Mouse (Mus musculus) macrophage (primary cell): ENCODE measurements around the gene Prkcd. TPM values are rescaled to one million over a fixed set of nuclear protein-coding genes. Genes with fewer than 3 reads are reported as not detected.
"Not testable (repeated sequence)": the region's sequence is repeated elsewhere in the genome, so short reads cannot be mapped to it uniquely, and the experiment has no call there.

Experiments
- H3K27ac ChIP-seq: fragments of 350-480 bp; formaldehyde crosslinking; 2 replicates; pipeline ENCODE4 v1.9.0; 2021
- H3K36me3 ChIP-seq: fragments of 350-480 bp; formaldehyde crosslinking; 2 replicates; pipeline ENCODE4 v1.9.0; 2021; ENCODE audit errors: inconsistent target
- H3K4me3 ChIP-seq: fragments of 350-480 bp; formaldehyde crosslinking; 2 replicates; pipeline ENCODE4 v1.9.0; 2021; ENCODE audit errors: inconsistent target
- H3K79me2 ChIP-seq: fragments of 350-480 bp; formaldehyde crosslinking; 2 replicates; pipeline ENCODE4 v1.9.0; 2021; ENCODE audit errors: inconsistent target
- WGBS: methylation state at CpG from one replicate; pipeline ENCODE4 v1.1.7; 2026; ENCODE audit warnings: inconsistent platforms; ENCODE audit not compliant: missing documents; 5-methylcytosine and 5-hydroxymethylcytosine counted together
- polyA plus RNA-seq: library from polyadenylated mRNA; stranded (reverse); fragments of 250-400 nt; gene quantifications from 3 replicates; pipeline ENCODE4 v1.2.4, GENCODE M21; 2018; ENCODE audit warnings: inconsistent platforms

Prkcd gene
- polyA plus RNA-seq, 1 experiment from 2014 or later = 176 TPM

- no peak overlapping the region for H3K4me3 ChIP-seq
- no peak overlapping the region for H3K27ac ChIP-seq
- H3K79me2 ChIP-seq = no peaks in the 10 kb centered on the region
- H3K36me3 ChIP-seq = no peaks in the 10 kb centered on the region
- WGBS = 73% methylated on average over 19 of the region's 19 CpGs
Measured at GRCm38 (mm10) chr14:30584497-30585251, 41.3 kb downstream of the Prkcd start.

DNA sequence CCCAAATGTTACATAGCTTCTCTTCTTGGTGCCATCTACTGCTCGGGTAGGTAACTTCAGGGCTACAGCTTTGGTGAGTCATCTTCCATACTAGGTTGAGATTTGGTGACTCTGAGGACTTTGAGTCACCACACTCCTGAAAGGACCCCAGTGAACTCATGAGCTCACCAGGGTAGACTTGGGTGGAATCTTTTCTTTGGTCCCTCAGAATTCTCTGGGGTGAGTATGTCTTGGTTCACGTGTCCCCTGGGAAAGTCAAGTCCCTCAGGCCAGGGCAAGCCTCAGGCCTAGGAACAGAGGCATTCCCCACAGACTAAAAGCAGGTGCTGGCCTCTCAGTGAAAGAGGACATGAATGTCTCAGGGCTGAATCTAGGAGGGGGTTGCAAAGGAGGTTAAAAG is 41.9 kb downstream of the Prkcd start:
- no peaks in the 10 kb centered on the region for H3K79me2 ChIP-seq
- H3K36me3 ChIP-seq = no peaks in the 10 kb centered on the region
- no peak overlapping the region for H3K27ac ChIP-seq
- WGBS = 54% methylated on average over 2 of the region's 2 CpGs
- no peak overlapping the region for H3K4me3 ChIP-seq

DNA sequence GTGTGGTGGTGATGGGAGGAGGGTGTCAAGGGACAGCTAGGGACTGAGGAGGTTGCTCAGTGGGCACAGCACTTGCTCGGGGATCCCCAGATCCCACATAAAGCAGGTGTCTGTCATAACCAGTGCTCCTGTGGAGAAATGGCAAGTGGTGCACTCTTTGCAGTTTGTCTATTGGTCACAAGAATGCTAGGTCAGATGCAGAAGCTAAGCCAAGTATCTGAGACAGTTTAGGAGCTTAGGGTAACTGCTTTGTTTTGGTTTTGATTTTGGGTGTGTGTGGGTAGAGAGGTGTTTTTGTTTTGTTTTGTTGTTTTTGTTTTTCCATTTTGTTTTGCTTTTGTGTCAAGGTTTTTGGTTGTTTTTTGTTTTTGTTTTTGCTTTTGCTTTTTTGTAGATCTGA is 44.8 kb downstream of the Prkcd start:
- Histone ChIP-seq H3K36me3 (no peaks in the 10 kb centered on the region), H3K79me2 (no peaks in the 10 kb centered on the region), H3K4me3 (no peak overlapping the region), H3K27ac (no peak overlapping the region)
- WGBS = 86% methylated on average over 1 of the region's 1 CpGs

DNA sequence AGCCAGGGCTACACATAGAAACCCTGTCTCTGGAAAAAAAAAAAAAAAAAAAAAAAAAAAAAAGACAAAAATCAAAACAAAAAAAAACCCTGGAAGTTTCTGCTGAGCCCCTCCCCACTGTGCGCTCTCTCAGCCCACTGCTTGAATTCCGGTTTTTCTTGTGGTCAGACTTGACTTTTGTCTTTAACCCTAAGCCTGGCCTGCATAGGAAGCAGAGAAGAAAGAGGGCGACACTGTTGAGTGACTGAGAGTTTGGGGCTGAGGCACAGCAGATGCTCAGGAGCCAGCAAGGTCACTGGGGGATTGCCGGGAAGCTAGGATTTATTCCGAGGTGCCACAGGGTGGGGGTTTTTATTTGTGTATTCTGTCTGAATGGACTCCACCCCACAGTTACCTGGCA is 46.1 kb downstream of the Prkcd start:
- Histone ChIP-seq H3K79me2 (no peaks in the 10 kb centered on the region), H3K27ac (peak overlapping the region; percentile 92), H3K4me3 (no peak overlapping the region), H3K36me3 (no peaks in the 10 kb centered on the region)
- WGBS = 5% methylated on average over 5 of the region's 5 CpGs

DNA sequence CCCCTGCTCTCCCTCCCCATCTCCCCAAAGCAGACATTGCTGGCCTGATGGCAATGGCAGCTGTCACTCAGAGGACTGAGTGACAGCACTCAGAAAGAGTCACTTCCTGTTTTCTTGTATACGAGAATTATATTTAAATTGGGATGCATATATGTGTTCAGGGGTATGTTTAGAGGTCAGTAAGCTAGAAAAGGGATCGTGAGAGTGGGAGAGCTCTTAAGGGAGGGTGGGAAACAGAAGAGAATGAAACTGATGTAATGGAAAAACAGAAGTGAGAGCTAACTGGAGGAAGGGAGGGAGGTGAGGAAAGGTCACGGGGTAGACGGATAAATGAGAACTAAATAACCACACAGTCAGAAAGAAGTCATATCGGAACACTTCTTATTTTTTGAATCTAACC is 46.8 kb downstream of the Prkcd start:
- H3K36me3 ChIP-seq = no peaks in the 10 kb centered on the region
- WGBS = 0% methylated on average over 3 of the region's 5 CpGs
- peak overlapping the region; percentile 92 for H3K27ac ChIP-seq
- H3K4me3 ChIP-seq = no peak overlapping the region
- no peaks in the 10 kb centered on the region for H3K79me2 ChIP-seq

- H3K27ac ChIP-seq = peak overlapping the region; percentile 51
- whole genome bisulfite sequencing = 17% methylated on average over 8 of the region's 12 CpGs
- not testable (repeated sequence) for H3K4me3 ChIP-seq, H3K36me3 ChIP-seq, H3K79me2 ChIP-seq
Measured at GRCm38 (mm10) chr14:30577303-30578062, 48.5 kb downstream of the Prkcd start.

DNA sequence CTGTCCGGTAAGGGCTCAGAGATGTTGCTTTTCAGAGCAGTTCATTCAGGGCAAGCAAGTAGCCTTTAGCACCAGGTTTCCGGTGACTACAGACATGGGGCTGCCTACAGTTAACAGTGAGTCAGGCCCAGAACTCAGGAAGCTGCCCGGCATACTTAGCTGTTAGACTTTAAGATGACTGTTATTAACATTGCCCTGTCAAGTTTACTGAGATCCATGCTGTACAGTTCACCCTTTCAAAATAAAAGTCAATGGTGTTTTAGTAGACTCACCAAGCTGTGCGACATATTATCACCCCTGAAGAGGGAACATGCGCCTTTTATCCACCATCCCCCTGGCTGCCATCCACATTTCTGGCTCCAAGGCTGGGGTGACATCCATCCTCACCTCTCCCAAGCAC is 49.8 kb downstream of the Prkcd start:
- 58% methylated on average over 5 of the region's 5 CpGs for WGBS
- H3K36me3 ChIP-seq = peaks cover 22% of the 10 kb centered on the region

GRCm38 (mm10) chr14:30575791-30576190 is 50.2 kb downstream of the Prkcd start:
- no peaks in the 10 kb centered on the region for H3K79me2 ChIP-seq
- peaks cover 26% of the 10 kb centered on the region for H3K36me3 ChIP-seq
- no peak overlapping the region for H3K27ac ChIP-seq
- H3K4me3 ChIP-seq = no peak overlapping the region
- WGBS = 61% methylated on average over 7 of the region's 7 CpGs

More for the DNA sequence above, 49.8 kb downstream of the Prkcd start:
- no peaks in the 10 kb centered on the region for H3K79me2 ChIP-seq
- H3K27ac ChIP-seq = no peak overlapping the region
- no peak overlapping the region for H3K4me3 ChIP-seq

GRCm38 (mm10) chr14:30573983-30574584 is 51.9 kb downstream of the Prkcd start:
- Histone ChIP-seq H3K36me3 (peaks cover 42% of the 10 kb centered on the region), H3K79me2 (no peaks in the 10 kb centered on the region), H3K27ac (0 out of 2 replicates have a peak overlapping the region, but pooled peaks have one; percentile 3), H3K4me3 (no peak overlapping the region)
- 76% methylated on average over 5 of the region's 6 CpGs for WGBS

GRCm38 (mm10) chr14:30573235-30573634 is 52.8 kb downstream of the Prkcd start:
- Histone ChIP-seq H3K4me3 (no peak overlapping the region), H3K79me2 (no peaks in the 10 kb centered on the region), H3K36me3 (peaks cover 51% of the 10 kb centered on the region), H3K27ac (no peak overlapping the region)
- WGBS = 92% methylated on average over 7 of the region's 8 CpGs

GRCm38 (mm10) chr14:30572253-30572652 is 53.8 kb downstream of the Prkcd start:
- H3K27ac ChIP-seq = no peak overlapping the region
- WGBS = 91% methylated on average over 10 of the region's 10 CpGs
- no peak overlapping the region for H3K4me3 ChIP-seq
- H3K36me3 ChIP-seq = peaks cover 58% of the 10 kb centered on the region
- no peaks in the 10 kb centered on the region for H3K79me2 ChIP-seq

- 89% methylated on average over 9 of the region's 9 CpGs for WGBS
- Histone ChIP-seq H3K4me3 (no peak overlapping the region), H3K36me3 (peaks cover 78% of the 10 kb centered on the region), H3K79me2 (peaks cover 1% of the 10 kb centered on the region; the same call in 1 of the 2 replicates), H3K27ac (no peak overlapping the region)
Measured at GRCm38 (mm10) chr14:30570303-30570702, 55.7 kb downstream of the Prkcd start.

GRCm38 (mm10) chr14:30568016-30568415 is 58.0 kb downstream of the Prkcd start:
- 82% methylated on average over 9 of the region's 9 CpGs for WGBS
- H3K79me2 ChIP-seq = peaks cover 8% of the 10 kb centered on the region; the same call in 1 of the 2 replicates
- no peak overlapping the region for H3K27ac ChIP-seq
- H3K36me3 ChIP-seq = peaks cover 80% of the 10 kb centered on the region
- H3K4me3 ChIP-seq = no peak overlapping the region

DNA sequence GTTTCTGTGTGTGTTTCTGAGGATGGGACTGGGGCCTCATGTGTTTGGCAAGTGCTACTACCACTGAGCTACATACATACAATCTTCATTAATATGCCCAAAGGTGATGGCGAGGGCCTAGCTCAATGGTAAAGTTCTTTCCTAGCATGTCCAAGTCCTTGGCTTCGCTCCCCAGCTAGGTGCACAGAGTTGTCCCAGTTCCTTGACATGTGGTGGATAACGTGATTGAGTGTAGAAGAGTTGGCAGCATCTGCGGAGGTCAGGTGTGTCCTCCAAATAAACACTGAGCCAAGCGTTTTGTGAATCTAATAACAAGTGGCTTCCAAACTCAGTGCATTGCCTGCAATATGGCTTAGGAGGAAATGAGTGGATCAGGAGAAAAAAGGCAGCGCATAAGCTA is 59.7 kb downstream of the Prkcd start:
- Histone ChIP-seq H3K79me2 (peaks cover 8% of the 10 kb centered on the region; the same call in 1 of the 2 replicates), H3K4me3 (no peak overlapping the region), H3K36me3 (peaks cover 71% of the 10 kb centered on the region), H3K27ac (no peak overlapping the region)
- 100% methylated on average over 6 of the region's 6 CpGs for WGBS

DNA sequence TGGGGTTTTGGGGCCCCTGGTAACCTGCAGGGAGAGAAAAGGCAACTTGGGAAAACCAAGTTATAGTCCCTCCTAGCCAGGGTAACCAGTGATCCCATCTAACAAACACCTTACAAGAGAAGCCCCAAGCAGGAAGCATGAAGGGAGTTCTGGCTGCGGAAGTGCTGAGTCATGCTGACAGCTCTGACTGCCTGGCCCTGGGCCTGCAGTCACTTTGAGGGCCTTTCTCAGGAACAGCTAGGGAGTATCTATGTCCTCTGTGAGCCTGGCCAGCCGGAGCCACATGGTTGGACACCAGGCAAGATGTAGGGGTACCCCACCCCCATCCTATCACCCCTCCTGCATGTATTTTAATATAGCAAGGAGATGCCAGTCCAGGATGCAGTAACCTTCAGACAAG is 61.6 kb downstream of the Prkcd start:
- H3K36me3 ChIP-seq = peaks cover 72% of the 10 kb centered on the region
- peak overlapping the region; percentile 65 for H3K27ac ChIP-seq
- peaks cover 19% of the 10 kb centered on the region; the same call in 1 of the 2 replicates for H3K79me2 ChIP-seq
- H3K4me3 ChIP-seq = no peak overlapping the region
- 17% methylated on average over 2 of the region's 2 CpGs for WGBS
